Mouse (Mus musculus) E14TG2a.4 (cell line): ENCODE data around the gene Dis3l.
A peak's percentile ranks its signal among the peaks of the same experiment; 100 is the strongest.
"Not testable (repeated sequence)": the region's sequence is repeated elsewhere in the genome, so short reads cannot be mapped to it uniquely, and the experiment has no call there.

ENCODE experiments used
- H3K27me3 ChIP-seq: 2 replicates; pipeline ENCODE4 v1.6.1; 2014; ENCODE audit warnings: low read length, control low read depth; ENCODE audit not compliant: insufficient read depth
- H3K36me3 ChIP-seq: 2 replicates; pipeline ENCODE4 v1.6.1; 2014; ENCODE audit warnings: low read length, control low read depth; ENCODE audit not compliant: insufficient read depth
- H3K4me1 ChIP-seq: replicated peaks from 2 replicates; pipeline ENCODE4 v1.6.1; 2014; ENCODE audit warnings: low read depth, low read length, control low read depth
- H3K4me3 ChIP-seq: replicated peaks from 2 replicates; pipeline ENCODE4 v1.5.1; 2014; ENCODE audit warnings: mild to moderate bottlenecking, low read length
- H3K9me3 ChIP-seq: 2 replicates; pipeline ENCODE4 v1.6.1; 2014; ENCODE audit warnings: low read length, control low read depth
- CTCF ChIP-seq: conservative IDR thresholded peaks from 2 replicates; pipeline ENCODE4 v1.5.1; 2014; ENCODE audit warnings: low read length
- NANOG ChIP-seq: IDR thresholded peaks from 2 replicates; pipeline ENCODE4 v1.6.1; 2014; ENCODE audit warnings: borderline replicate concordance, low read length, mixed read lengths
- POU5F1 ChIP-seq: IDR thresholded peaks from 2 replicates; pipeline ENCODE4 v1.6.1; 2014; ENCODE audit warnings: low read length, borderline replicate concordance

Gene Dis3l

GRCm38 (mm10) chr9:64306476-64307312 is 34.4 kb downstream of the Dis3l start:
- H3K9me3 ChIP-seq: no peaks in the 10 kb centered on the region
- no peak overlapping the region for H3K4me3 ChIP-seq
- H3K27me3 ChIP-seq: no peaks in the 10 kb centered on the region
- TF ChIP-seq POU5F1 (no peak), CTCF (no peak), NANOG (no peak)
- H3K4me1 ChIP-seq: peaks cover 49% of the 10 kb centered on the region
- peaks cover 85% of the 10 kb centered on the region for H3K36me3 ChIP-seq

GRCm38 (mm10) chr9:64303086-64303485 is 38.0 kb downstream of the Dis3l start:
- not testable (repeated sequence) for H3K9me3 ChIP-seq, H3K4me3 ChIP-seq, H3K27me3 ChIP-seq
- peaks cover 54% of the 10 kb centered on the region for H3K4me1 ChIP-seq
- H3K36me3 ChIP-seq: peaks cover 98% of the 10 kb centered on the region

- H3K36me3 ChIP-seq: peaks cover 39% of the 10 kb centered on the region
- H3K27me3 ChIP-seq: no peaks in the 10 kb centered on the region
- H3K4me3 ChIP-seq: peak overlapping the region; percentile 96
- TF ChIP-seq NANOG (no peak), CTCF (no peak), POU5F1 (no peak)
- H3K9me3 ChIP-seq: no peaks in the 10 kb centered on the region
- H3K4me1 ChIP-seq: peaks cover 52% of the 10 kb centered on the region
Measured at GRCm38 (mm10) chr9:64282404-64282987, 58.6 kb downstream of the Dis3l start.

GRCm38 (mm10) chr9:64281781-64282178 is 59.3 kb downstream of the Dis3l start:
- Histone ChIP-seq H3K9me3 (no peaks in the 10 kb centered on the region), H3K4me3 (peak overlapping the region; percentile 96), H3K27me3 (no peaks in the 10 kb centered on the region), H3K4me1 (peaks cover 47% of the 10 kb centered on the region), H3K36me3 (peaks cover 32% of the 10 kb centered on the region)
- TF ChIP-seq CTCF (no peak), NANOG (no peak), POU5F1 (no peak)

- H3K4me3 ChIP-seq: peak within 1 kb of the TSS; percentile 96
- H3K9me3 ChIP-seq: no peaks in the 10 kb centered on the region
- peaks cover 28% of the 10 kb centered on the region for H3K36me3 ChIP-seq
- H3K4me1 ChIP-seq: peaks cover 43% of the 10 kb centered on the region
- TF ChIP-seq CTCF: no peak
- no peaks in the 10 kb centered on the region for H3K27me3 ChIP-seq
Measured at GRCm38 (mm10) chr9:64281105-64281780, 59.8 kb downstream of the Dis3l start, which contains the start of gene Tipin. Gene Tipin, plus strand, starts transcription at chr9:64281581.

GRCm38 (mm10) chr9:64278665-64279310 is 62.3 kb downstream of the Dis3l start:
- Histone ChIP-seq H3K36me3 (peaks cover 8% of the 10 kb centered on the region), H3K4me1 (peaks cover 27% of the 10 kb centered on the region), H3K27me3 (no peaks in the 10 kb centered on the region), H3K9me3 (no peaks in the 10 kb centered on the region), H3K4me3 (no peak overlapping the region)
- TF ChIP-seq NANOG (no peak), POU5F1 (no peak), CTCF (peak; percentile 61)

- no peak for TF ChIP-seq NANOG
- TF ChIP-seq CTCF: peak; percentile 89
- Histone ChIP-seq H3K36me3 (peaks cover 4% of the 10 kb centered on the region; the same call in 1 of the 2 replicates), H3K9me3 (no peaks in the 10 kb centered on the region), H3K27me3 (no peaks in the 10 kb centered on the region), H3K4me1 (peaks cover 16% of the 10 kb centered on the region), H3K4me3 (no peak overlapping the region)
Measured at GRCm38 (mm10) chr9:64277706-64278105, 63.4 kb downstream of the Dis3l start.

- Histone ChIP-seq H3K27me3 (no peaks in the 10 kb centered on the region), H3K9me3 (no peaks in the 10 kb centered on the region), H3K36me3 (no peaks in the 10 kb centered on the region), H3K4me1 (peaks cover 29% of the 10 kb centered on the region), H3K4me3 (no peak overlapping the region)
- TF ChIP-seq NANOG (no peak), CTCF (peak; percentile 78)
Measured at GRCm38 (mm10) chr9:64274919-64275318, 66.2 kb downstream of the Dis3l start.
